Mouse (Mus musculus) midbrain, embryonic 16.5 days (tissue): ENCODE measurements around the gene Rab5if. TPM values are rescaled to one million over a fixed set of nuclear protein-coding genes. Genes with fewer than 3 reads are reported as not detected.
"Not testable (repeated sequence)": the region's sequence is repeated elsewhere in the genome, so short reads cannot be mapped to it uniquely, and the experiment has no call there.

ENCODE experiments used
- ATAC-seq: fragments of 200-750 bp; cut with Nextera tagmentation; 2 replicates; pipeline ENCODE4 v1.8.0; 2017; ENCODE audit warnings: moderate TSS enrichment
- H3K27ac ChIP-seq: fragments of 300-500 bp; sonication (generic); 2 replicates; pipeline ENCODE4 v1.5.1; 2014; ENCODE audit warnings: mild to moderate bottlenecking, low read length, mixed read lengths
- H3K27me3 ChIP-seq: fragments of 300-500 bp; sonication (generic); 2 replicates; pipeline ENCODE4 v1.6.1; 2014; ENCODE audit warnings: low read depth, low read length, mixed read lengths; ENCODE audit not compliant: control insufficient read depth, insufficient read depth
- H3K36me3 ChIP-seq: fragments of 300-500 bp; sonication (generic); 2 replicates; pipeline ENCODE4 v1.6.1; 2014; ENCODE audit warnings: mild to moderate bottlenecking, low read length, moderate library complexity, mixed read lengths; ENCODE audit not compliant: control insufficient read depth, insufficient read depth
- H3K4me1 ChIP-seq: fragments of 300-500 bp; sonication (generic); 2 replicates; pipeline ENCODE4 v1.6.1; 2014; ENCODE audit warnings: mild to moderate bottlenecking, low read length, mixed read lengths; ENCODE audit not compliant: control insufficient read depth, insufficient read depth
- H3K4me2 ChIP-seq: fragments of 300-500 bp; sonication (generic); 2 replicates; pipeline ENCODE4 v1.6.1; 2014; ENCODE audit warnings: mild to moderate bottlenecking, low read length, mixed read lengths
- H3K4me3 ChIP-seq: fragments of 300-500 bp; sonication (generic); 2 replicates; pipeline ENCODE4 v1.5.1; 2014; ENCODE audit warnings: low read depth, mild to moderate bottlenecking, low read length, moderate library complexity, mixed read lengths
- H3K9ac ChIP-seq: fragments of 300-500 bp; sonication (generic); 2 replicates; pipeline ENCODE4 v1.6.1; 2014; ENCODE audit warnings: low read depth, low read length, mixed read lengths
- H3K9me3 ChIP-seq: fragments of 300-500 bp; sonication (generic); replicated peaks from 2 replicates; pipeline ENCODE4 v1.6.1; 2014; ENCODE audit warnings: mild to moderate bottlenecking, low read length, mixed read lengths; ENCODE audit not compliant: control insufficient read depth, poor library complexity, severe bottlenecking
- WGBS: fragments of 180-500 bp; shearing (Covaris S2); extraction: QIAGEN DNeasy Blood & Tissue Kit; methylation state at CpG from one replicate; pipeline ENCODE4 v1.1.7; 2014; 5-methylcytosine and 5-hydroxymethylcytosine counted together
- polyA plus RNA-seq: library from polyadenylated mRNA; unstranded; fragments of >200 nt; fragmentation: Nextera tagmentation; extraction: Ambion mirVana; gene quantifications from 2 replicates; pipeline ENCODE4 v1.2.1, GENCODE M21; 2015

The Rab5if gene
- polyA plus RNA-seq = 139 and 147 TPM in 2 replicates

DNA sequence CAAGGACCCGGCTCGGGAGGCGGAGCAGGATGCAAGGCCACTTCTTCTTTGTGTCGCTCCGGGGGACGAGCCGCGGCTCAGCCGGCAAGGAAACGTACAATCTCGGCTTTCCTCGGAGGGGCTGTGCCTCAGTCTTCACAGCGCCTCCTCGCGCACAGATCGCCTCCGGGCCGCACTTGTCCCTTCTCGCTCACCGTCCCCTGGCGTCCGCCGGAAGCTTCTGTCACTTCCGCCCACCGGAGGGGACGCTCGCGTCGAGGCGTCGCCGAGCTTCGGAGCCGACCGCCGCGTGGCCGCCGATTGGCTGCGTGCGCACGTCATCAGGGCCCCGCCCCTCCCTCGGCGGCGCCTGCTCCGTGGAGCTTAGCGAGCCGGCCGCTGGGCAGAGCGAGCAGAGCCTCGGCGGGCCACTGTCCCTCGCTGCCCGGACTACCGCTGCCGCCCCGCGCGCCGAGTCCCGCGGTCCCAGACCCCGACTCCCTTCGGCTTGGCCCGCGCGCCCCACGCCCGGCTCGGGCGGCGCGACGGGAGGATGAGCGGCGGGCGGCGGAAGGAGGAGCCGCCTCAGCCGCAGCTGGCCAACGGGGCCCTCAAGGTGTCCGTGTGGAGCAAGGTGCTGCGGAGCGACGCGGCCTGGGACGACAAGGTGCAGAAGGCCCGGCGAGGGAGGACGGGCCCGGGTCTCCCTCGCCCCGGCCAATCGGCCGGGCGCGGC is at the start of gene Rab5if:
Gene Rab5if, plus strand, starts transcription at position 357 of the 715 bp plus-strand sequence.
- H3K27ac ChIP-seq = peak within 1 kb of the TSS; percentile 91
- H3K4me3 ChIP-seq = peak within 1 kb of the TSS; percentile 98
- H3K4me1 ChIP-seq = peaks cover 24% of the 10 kb centered on the region
- no peaks in the 10 kb centered on the region for H3K27me3 ChIP-seq
- H3K9ac ChIP-seq = peak within 1 kb of the TSS; percentile 92
- H3K9me3 ChIP-seq = no peaks in the 10 kb centered on the region
- peak; percentile 97 for ATAC-seq
- peaks cover 6% of the 10 kb centered on the region for H3K36me3 ChIP-seq
- H3K4me2 ChIP-seq = peak within 1 kb of the TSS; percentile 98
- under 1% methylated on average over 86 of the region's 98 CpGs for WGBS

DNA sequence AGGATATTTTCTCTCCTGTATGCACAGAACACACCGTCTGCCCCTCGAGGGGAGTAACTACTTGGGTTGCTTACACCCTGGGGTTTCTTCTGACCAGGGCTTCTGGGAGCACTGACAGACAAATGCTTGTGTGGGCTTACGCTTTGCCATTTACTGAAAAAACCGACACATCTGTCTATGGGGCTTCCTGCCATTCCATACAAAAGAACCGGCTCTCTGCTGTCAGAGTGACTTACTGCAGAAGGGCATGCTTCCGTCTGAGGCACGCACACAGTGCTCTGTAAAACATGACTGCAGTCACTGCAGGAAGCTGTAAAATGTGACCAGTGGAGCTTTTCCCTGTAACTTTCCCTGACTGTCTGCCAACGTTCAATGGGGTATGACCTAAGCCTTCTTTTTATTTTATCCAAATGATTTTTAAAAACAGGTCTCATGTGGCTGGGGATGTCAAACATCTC is 48.6 kb upstream of the Rab5if start:
- 9% methylated on average over 8 of the region's 8 CpGs for WGBS
- no peak overlapping the region for H3K4me3 ChIP-seq
- H3K27ac ChIP-seq = no peak overlapping the region
- H3K27me3 ChIP-seq = no peaks in the 10 kb centered on the region
- no peak overlapping the region for H3K4me2 ChIP-seq
- H3K4me1 ChIP-seq = no peaks in the 10 kb centered on the region
- no peaks in the 10 kb centered on the region for H3K36me3 ChIP-seq
- H3K9me3 ChIP-seq = no peaks in the 10 kb centered on the region
- no peak for ATAC-seq
- H3K9ac ChIP-seq = 0 out of 2 replicates have a peak overlapping the region, but pooled peaks have one; percentile 4

GRCm38 (mm10) chr2:156814893-156815292 is 48.0 kb upstream of the Rab5if start:
- no peaks in the 10 kb centered on the region for H3K9me3 ChIP-seq
- no peak overlapping the region for H3K9ac ChIP-seq
- no peak overlapping the region for H3K4me3 ChIP-seq
- ATAC-seq = no peak
- H3K4me1 ChIP-seq = no peaks in the 10 kb centered on the region
- 39% methylated on average over 5 of the region's 5 CpGs for WGBS
- H3K27me3 ChIP-seq = no peaks in the 10 kb centered on the region
- H3K4me2 ChIP-seq = no peak overlapping the region
- no peak overlapping the region for H3K27ac ChIP-seq
- H3K36me3 ChIP-seq = no peaks in the 10 kb centered on the region

GRCm38 (mm10) chr2:156815412-156815811 is 47.5 kb upstream of the Rab5if start:
- no peaks in the 10 kb centered on the region for H3K27me3 ChIP-seq
- H3K9ac ChIP-seq = no peak overlapping the region
- WGBS = 68% methylated on average over 3 of the region's 3 CpGs
- no peak overlapping the region for H3K27ac ChIP-seq
- no peaks in the 10 kb centered on the region for H3K9me3 ChIP-seq
- H3K36me3 ChIP-seq = no peaks in the 10 kb centered on the region
- no peak overlapping the region for H3K4me2 ChIP-seq
- no peaks in the 10 kb centered on the region for H3K4me1 ChIP-seq
- H3K4me3 ChIP-seq = no peak overlapping the region
- ATAC-seq = no peak

GRCm38 (mm10) chr2:156816116-156816515 is 46.8 kb upstream of the Rab5if start:
- no peaks in the 10 kb centered on the region for H3K4me1 ChIP-seq
- H3K36me3 ChIP-seq = no peaks in the 10 kb centered on the region
- no peak overlapping the region for H3K4me3 ChIP-seq
- no peak overlapping the region for H3K9ac ChIP-seq
- no peak for ATAC-seq
- H3K9me3 ChIP-seq = no peaks in the 10 kb centered on the region
- no peak overlapping the region for H3K4me2 ChIP-seq
- no peaks in the 10 kb centered on the region for H3K27me3 ChIP-seq
- no peak overlapping the region for H3K27ac ChIP-seq
- 62% methylated on average over 1 of the region's 1 CpGs for WGBS

DNA sequence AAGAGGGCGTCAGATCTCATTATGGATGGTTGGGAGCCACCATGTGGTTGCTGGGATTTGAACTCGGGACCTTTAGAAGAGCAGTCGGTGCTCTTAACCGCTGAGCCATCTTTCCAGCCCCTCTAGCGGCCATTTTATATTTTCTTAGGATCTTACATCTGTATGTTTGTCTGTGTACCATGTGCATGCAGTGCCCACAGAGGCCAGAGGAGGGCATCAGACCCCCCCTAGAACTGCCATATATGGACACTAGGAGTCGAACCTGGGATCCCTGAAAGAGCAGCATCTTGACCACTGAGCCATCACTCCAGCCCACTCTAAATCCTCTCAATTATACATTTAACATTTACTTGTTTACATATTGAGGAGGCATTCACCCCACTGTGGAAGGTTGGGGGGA is 37.8 kb upstream of the Rab5if start:
- not testable (repeated sequence) for H3K4me1 ChIP-seq, H3K27ac ChIP-seq, H3K36me3 ChIP-seq, H3K27me3 ChIP-seq, H3K4me3 ChIP-seq, H3K4me2 ChIP-seq, H3K9me3 ChIP-seq, ATAC-seq, H3K9ac ChIP-seq
- WGBS = 94% methylated on average over 6 of the region's 6 CpGs

DNA sequence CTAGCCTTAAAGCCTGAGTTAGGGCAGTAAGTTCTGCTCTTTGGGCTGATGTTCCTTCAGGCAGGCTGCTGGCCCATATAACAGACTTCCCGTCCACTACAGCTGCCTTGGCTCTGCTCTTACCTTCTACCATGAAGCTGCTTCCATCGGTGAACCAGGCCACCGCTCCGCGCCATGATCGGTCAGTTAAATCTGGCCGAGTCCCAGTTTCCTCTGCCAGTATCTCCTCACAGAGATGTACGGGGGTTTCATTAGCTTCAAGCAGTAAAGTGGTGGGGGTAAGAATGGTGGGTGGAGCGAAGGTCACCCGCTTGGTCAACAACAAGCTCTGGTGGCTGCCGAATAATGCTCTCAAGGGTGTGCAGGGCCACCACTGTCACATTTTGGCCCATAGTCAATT is 28.6 kb upstream of the Rab5if start:
- 97% methylated on average over 11 of the region's 11 CpGs for WGBS
- Histone ChIP-seq H3K4me3 (no peak overlapping the region), H3K27ac (no peak overlapping the region), H3K27me3 (no peaks in the 10 kb centered on the region), H3K9ac (no peak overlapping the region), H3K36me3 (no peaks in the 10 kb centered on the region), H3K4me2 (no peak overlapping the region), H3K4me1 (no peaks in the 10 kb centered on the region; the same call in 1 of the 2 replicates), H3K9me3 (no peaks in the 10 kb centered on the region)
- ATAC-seq = no peak

- no peak overlapping the region for H3K4me3 ChIP-seq
- no peak for ATAC-seq
- no peak overlapping the region for H3K9ac ChIP-seq
- peaks cover 26% of the 10 kb centered on the region for H3K4me1 ChIP-seq
- no peak overlapping the region for H3K4me2 ChIP-seq
- no peak overlapping the region for H3K27ac ChIP-seq
- no peaks in the 10 kb centered on the region for H3K36me3 ChIP-seq
- no peaks in the 10 kb centered on the region for H3K9me3 ChIP-seq
- WGBS = 59% methylated on average over 6 of the region's 6 CpGs
- peaks cover 10% of the 10 kb centered on the region; the same call in 1 of the 2 replicates for H3K27me3 ChIP-seq
Measured at GRCm38 (mm10) chr2:156838839-156839238, 24.1 kb upstream of the Rab5if start.

DNA sequence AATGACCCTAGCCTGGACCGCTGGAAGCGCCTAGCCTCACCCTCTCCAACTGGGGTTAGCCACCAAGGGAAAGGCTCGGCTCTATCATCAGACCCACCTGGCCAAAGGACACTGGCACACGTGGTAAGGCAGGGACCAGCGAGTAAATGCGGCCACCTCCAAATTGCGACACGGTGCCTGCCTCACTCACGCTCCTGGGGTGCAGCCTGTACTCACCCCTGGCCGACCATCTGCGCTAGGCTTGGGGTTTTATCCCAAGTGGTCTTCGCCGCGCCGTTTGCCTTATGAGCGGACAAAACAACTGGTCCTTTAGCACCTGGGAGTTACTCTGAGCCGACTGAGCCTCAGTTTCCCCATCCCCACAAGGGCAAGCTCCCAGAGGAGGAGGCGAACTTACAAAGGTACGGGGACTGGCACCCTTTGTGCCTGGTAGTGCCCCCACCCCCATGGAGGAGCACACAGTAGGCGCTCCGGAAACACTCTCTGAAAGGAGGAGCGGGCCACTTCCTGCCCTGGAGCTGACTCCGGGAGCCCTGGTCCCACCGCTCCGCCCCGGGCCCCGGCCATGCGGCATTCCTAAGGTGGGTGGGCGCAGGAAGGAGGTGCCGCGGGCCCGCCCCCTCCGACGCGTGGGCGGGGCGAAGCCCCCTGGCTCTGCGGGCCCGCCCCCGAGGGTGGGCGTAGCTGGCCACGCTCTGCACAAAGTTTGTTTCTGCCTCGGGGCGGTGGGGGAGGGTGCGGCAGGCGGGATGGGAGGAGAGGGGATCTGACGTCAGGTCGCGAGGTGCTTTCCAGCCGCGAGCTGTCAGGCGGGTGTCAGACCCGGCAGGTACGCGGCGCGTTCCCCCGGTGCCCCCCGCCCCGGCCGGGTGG is 23.4 kb upstream of the Rab5if start, which contains the start of gene Tgif2:
Gene Tgif2, plus strand, starts transcription at position 689 of the 873 bp plus-strand sequence.
- Histone ChIP-seq H3K4me2 (peak within 1 kb of the TSS; percentile 99), H3K27me3 (peaks cover 10% of the 10 kb centered on the region; the same call in 1 of the 2 replicates), H3K36me3 (no peaks in the 10 kb centered on the region), H3K9me3 (no peaks in the 10 kb centered on the region), H3K4me3 (peak within 1 kb of the TSS; percentile 57), H3K4me1 (peaks cover 26% of the 10 kb centered on the region), H3K27ac (peak within 1 kb of the TSS; percentile 70), H3K9ac (peak within 1 kb of the TSS; percentile 65)
- ATAC-seq = peak; percentile 69
- WGBS = 3% methylated on average over 53 of the region's 61 CpGs
